Mouse (Mus musculus) heart, postnatal 0 days (tissue): ENCODE results near the gene Hic2. TPM values are rescaled to one million over a fixed set of nuclear protein-coding genes. Genes with fewer than 3 reads are reported as not detected.

Experiments
- ATAC-seq: fragments of 200-750 bp; cut with Nextera tagmentation; 2 replicates; pipeline ENCODE4 v1.8.0; 2017; ENCODE audit warnings: low read depth, moderate number of reproducible peaks, moderate library complexity; ENCODE audit not compliant: insufficient read depth
- DNase-seq: peaks from one replicate; pipeline ENCODE4 v3.0.0-alpha.2; 2016; ENCODE audit warnings: low spot score
- H3K27ac ChIP-seq: fragments of 300-500 bp; sonication (generic); 2 replicates; pipeline ENCODE4 v1.5.1; 2014; ENCODE audit warnings: low read depth, mild to moderate bottlenecking
- H3K27me3 ChIP-seq: fragments of 300-500 bp; sonication (generic); 2 replicates; pipeline ENCODE4 v1.6.1; 2014; ENCODE audit warnings: low read length, mixed read lengths; ENCODE audit not compliant: control insufficient read depth, insufficient read depth
- H3K36me3 ChIP-seq: fragments of 300-500 bp; sonication (generic); replicated peaks from 2 replicates; pipeline ENCODE4 v1.6.1; 2014; ENCODE audit warnings: low read length, mixed read lengths; ENCODE audit not compliant: control insufficient read depth, insufficient read depth
- H3K4me1 ChIP-seq: fragments of 300-500 bp; sonication (generic); 2 replicates; pipeline ENCODE4 v1.6.1; 2014; ENCODE audit warnings: antibody characterized with exemption; ENCODE audit not compliant: control insufficient read depth, insufficient read depth
- H3K4me2 ChIP-seq: fragments of 300-500 bp; sonication (generic); 2 replicates; pipeline ENCODE4 v1.6.1; 2014; ENCODE audit warnings: low read depth, mild to moderate bottlenecking, low read length, moderate library complexity
- H3K4me3 ChIP-seq: fragments of 300-500 bp; sonication (generic); 2 replicates; pipeline ENCODE4 v1.5.1; 2014; ENCODE audit warnings: low read depth, low read length
- H3K9ac ChIP-seq: fragments of 300-500 bp; sonication (generic); replicated peaks from 2 replicates; pipeline ENCODE4 v1.6.1; 2014; ENCODE audit warnings: low read depth, low read length, mixed read lengths
- H3K9me3 ChIP-seq: fragments of 300-500 bp; sonication (generic); replicated peaks from 2 replicates; pipeline ENCODE4 v1.6.1; 2016; ENCODE audit warnings: low read length; ENCODE audit not compliant: control insufficient read depth
- CTCF ChIP-seq: IDR thresholded peaks from 2 replicates; pipeline ENCODE4 v1.5.1; 2016; ENCODE audit warnings: antibody characterized with exemption, control low read depth, low read depth
- EP300 ChIP-seq: IDR thresholded peaks from 2 replicates; pipeline ENCODE4 v1.6.1; 2016; ENCODE audit warnings: antibody characterized with exemption, low read depth
- WGBS: fragments of 180-500 bp; shearing (Covaris S2); extraction: QIAGEN DNeasy Blood & Tissue Kit; methylation state at CpG from one replicate; pipeline ENCODE4 v1.1.7; 2014; 5-methylcytosine and 5-hydroxymethylcytosine counted together
- polyA plus RNA-seq: library from polyadenylated mRNA; unstranded; fragments of >200 nt; fragmentation: Nextera tagmentation; extraction: Ambion mirVana; gene quantifications from 2 replicates; pipeline ENCODE4 v1.2.1, GENCODE M21; 2015
- total RNA-seq: library from RNA; depleted of rRNA; stranded (reverse); fragments of >200 nt; gene quantifications from 2 replicates; pipeline ENCODE4 v1.2.3, GENCODE M21; 2014; ENCODE audit warnings: low replicate concordance

Gene Hic2
- total and polyA plus RNA-seq, 2 experiments from 2014 or later: 2.9 to 14.7 TPM

DNA sequence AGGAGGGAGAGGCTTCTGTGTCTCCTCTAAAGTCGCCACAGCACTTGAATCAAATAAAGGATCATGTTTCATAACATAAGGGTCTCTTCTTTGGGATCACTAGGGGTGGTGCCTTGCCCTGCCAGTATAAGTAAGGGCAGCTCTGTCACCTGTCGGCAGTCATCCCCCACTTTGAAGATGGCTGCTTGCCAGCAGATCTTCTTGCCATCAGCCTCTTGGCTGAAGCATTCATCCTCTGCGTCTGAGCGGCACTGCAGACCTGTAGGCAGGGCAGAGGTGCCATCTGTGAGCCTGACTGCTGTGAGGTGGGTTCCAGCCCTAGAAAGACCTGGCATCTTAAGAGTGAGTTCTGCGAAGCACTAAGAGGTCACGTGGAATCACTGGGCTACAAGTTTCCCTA lies 49.8 kb downstream of the Hic2 start:
- Histone ChIP-seq H3K36me3 (peaks cover 73% of the 10 kb centered on the region), H3K4me1 (no peaks in the 10 kb centered on the region)
- no peak for DNase-seq

DNA sequence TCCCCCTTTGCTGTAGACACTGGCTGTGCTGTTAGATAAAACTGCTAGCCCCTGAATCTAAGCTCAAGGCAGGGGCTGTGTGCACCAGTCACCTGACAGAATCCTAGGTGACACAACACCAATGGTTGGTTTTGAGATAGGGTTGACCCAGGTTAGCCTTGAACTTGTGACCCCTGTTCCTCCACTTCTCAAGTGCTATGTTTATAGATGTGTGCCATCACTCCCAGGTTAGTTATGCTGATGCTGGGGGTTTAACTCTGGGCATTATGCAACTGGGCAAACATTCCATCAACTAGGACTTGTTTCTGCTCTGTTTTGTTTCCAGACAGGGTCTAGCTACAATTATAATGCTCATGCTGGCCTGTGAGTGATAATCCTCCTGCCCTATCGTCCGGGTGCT lies 53.7 kb downstream of the Hic2 start:
- no peaks in the 10 kb centered on the region for H3K9me3 ChIP-seq
- H3K4me1 ChIP-seq: no peaks in the 10 kb centered on the region
- no peak for TF ChIP-seq EP300
- no peak for TF ChIP-seq CTCF
- no peak overlapping the region for H3K9ac ChIP-seq
- H3K4me2 ChIP-seq: no peak overlapping the region
- WGBS: 86% methylated on average over 2 of the region's 2 CpGs
- H3K36me3 ChIP-seq: peaks cover 77% of the 10 kb centered on the region
- no peak overlapping the region for H3K27ac ChIP-seq
- no peak overlapping the region for H3K4me3 ChIP-seq
- ATAC-seq (no peak), DNase-seq (no peak)
- H3K27me3 ChIP-seq: no peaks in the 10 kb centered on the region

More for the DNA sequence above, 49.8 kb downstream of the Hic2 start:
- Histone ChIP-seq H3K27me3 (peaks cover 1% of the 10 kb centered on the region; the same call in 1 of the 2 replicates), H3K4me2 (no peak overlapping the region), H3K27ac (no peak overlapping the region), H3K9me3 (no peaks in the 10 kb centered on the region), H3K4me3 (no peak overlapping the region), H3K9ac (no peak overlapping the region)
- ATAC-seq: no peak
- 44% methylated on average over 6 of the region's 6 CpGs for WGBS
- TF ChIP-seq CTCF (no peak), EP300 (no peak)

DNA sequence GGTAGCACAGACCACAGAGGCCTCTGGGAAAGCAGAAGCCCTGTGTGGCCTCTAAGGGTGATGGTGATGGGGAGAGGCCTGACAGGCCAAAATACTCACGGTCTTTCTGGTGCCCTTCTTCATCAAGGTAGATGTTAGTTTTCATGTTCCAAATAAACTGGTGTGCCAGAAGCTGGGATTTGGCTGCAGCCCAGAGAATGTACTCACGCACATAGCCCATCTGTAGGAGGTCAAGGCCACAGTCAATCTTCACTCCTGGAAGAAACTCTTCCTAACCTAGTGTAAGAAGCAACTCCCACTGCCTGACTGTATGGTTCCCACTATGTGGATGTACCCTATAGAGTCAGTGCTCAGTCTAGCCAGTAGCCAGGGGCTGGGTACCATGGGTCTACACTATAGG lies 57.6 kb downstream of the Hic2 start:
- H3K36me3 ChIP-seq: peaks cover 66% of the 10 kb centered on the region
- ATAC-seq: no peak
- 61% methylated on average over 2 of the region's 2 CpGs for WGBS
- TF ChIP-seq CTCF (no peak), EP300 (no peak)
- H3K27ac ChIP-seq: no peak overlapping the region
- H3K9me3 ChIP-seq: no peaks in the 10 kb centered on the region
- no peak overlapping the region for H3K4me2 ChIP-seq
- H3K4me3 ChIP-seq: no peak overlapping the region
- H3K27me3 ChIP-seq: no peaks in the 10 kb centered on the region
- no peak overlapping the region for H3K9ac ChIP-seq
- H3K4me1 ChIP-seq: no peaks in the 10 kb centered on the region
- DNase-seq: no peak

DNA sequence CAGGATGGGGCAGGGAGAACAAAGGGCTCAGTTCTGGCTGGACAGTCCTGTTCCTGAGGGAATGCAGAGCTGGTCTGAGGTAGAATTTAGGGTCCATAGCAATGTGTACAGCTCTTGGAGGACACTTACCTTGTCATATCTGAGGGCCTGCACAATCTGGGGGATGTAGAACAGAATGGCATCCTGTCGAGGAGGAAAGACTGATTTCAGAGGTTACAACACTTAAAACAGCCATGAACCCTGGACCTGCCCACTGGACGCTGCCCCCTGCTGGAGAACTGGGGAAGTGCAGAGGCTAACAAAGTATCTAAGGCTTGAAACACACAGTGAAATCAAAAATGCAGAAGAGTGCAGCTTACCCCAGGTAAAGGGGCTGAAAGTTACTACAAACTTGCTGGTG lies 59.4 kb downstream of the Hic2 start:
- no peak for ATAC-seq
- peaks cover 75% of the 10 kb centered on the region for H3K36me3 ChIP-seq

DNA sequence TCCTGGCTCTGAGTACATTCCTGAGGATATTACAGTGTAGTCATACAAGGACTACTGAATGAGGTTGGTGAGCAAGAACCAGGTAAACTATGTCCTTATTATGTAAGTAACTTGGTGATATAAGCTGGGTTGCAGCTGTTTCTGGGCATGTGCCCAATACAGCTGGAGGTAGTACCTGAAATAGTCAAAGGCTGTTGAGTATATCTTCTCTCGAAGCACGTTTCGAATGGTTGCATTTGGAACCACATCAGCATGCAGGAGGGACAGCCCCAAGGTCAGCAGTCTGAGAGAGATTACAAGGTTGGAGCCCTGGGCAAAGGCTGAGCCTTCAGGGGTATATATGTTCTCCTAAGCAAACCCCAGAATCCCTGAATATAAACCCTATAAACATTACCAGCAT lies 67.4 kb downstream of the Hic2 start:
- no peak for TF ChIP-seq CTCF
- no peak for TF ChIP-seq EP300
- Histone ChIP-seq H3K4me2 (no peak overlapping the region), H3K27me3 (no peaks in the 10 kb centered on the region), H3K36me3 (peaks cover 90% of the 10 kb centered on the region), H3K4me1 (no peaks in the 10 kb centered on the region), H3K9ac (no peak overlapping the region), H3K4me3 (no peak overlapping the region), H3K27ac (no peak overlapping the region), H3K9me3 (no peaks in the 10 kb centered on the region)
- no peak for DNase-seq
- 50% methylated on average over 3 of the region's 3 CpGs for WGBS
- ATAC-seq: no peak

More for the DNA sequence above, 59.4 kb downstream of the Hic2 start:
- no peaks in the 10 kb centered on the region for H3K9me3 ChIP-seq
- peak; percentile 93 for TF ChIP-seq CTCF
- no peak for TF ChIP-seq EP300
- no peak overlapping the region for H3K4me2 ChIP-seq
- H3K4me3 ChIP-seq: no peak overlapping the region
- no peaks in the 10 kb centered on the region for H3K27me3 ChIP-seq
- H3K9ac ChIP-seq: no peak overlapping the region
- H3K4me1 ChIP-seq: no peaks in the 10 kb centered on the region
- peak; percentile 53 for DNase-seq
- 4% methylated on average over 2 of the region's 2 CpGs for WGBS
- H3K27ac ChIP-seq: no peak overlapping the region

DNA sequence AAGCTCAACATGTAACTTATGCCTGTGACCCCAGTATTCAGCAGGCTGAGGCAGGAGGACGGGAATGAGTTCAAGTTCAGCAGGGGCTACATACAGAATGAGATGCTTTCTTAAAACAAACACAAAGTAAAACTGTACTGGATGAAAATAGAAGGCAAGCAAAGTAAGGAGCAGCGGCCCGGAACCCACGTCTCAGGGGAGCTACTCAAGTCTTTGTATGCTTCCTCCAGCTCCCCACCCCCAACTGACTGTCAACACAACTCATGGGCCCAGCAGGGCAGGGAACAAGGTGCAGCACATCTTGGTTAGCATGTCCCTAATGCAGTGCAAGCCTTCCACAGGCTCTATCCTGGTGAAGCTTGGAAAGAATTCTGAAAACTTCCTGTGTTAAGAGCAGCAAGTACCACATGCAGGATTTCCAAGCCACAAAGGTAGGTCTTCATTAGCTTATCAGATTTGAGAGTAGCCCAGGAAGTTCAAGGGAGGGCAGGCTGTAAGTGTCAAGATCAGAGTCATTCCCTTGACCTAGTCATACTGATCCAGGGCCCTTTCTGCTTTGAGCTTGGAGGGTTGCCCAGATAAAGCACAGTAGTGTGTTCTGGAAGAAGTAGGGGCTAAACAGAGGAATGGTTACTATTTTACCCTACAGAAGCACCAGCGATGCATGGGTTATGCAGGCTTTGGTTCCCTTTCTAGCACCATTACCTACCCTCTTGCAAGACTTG lies 70.3 kb downstream of the Hic2 start:
- H3K36me3 ChIP-seq: peaks cover 87% of the 10 kb centered on the region
- TF ChIP-seq EP300: no peak
- no peak for TF ChIP-seq CTCF

More for the DNA sequence above, 70.3 kb downstream of the Hic2 start:
- Histone ChIP-seq H3K4me2 (no peak overlapping the region), H3K9ac (no peak overlapping the region), H3K9me3 (no peaks in the 10 kb centered on the region), H3K4me1 (no peaks in the 10 kb centered on the region), H3K27me3 (no peaks in the 10 kb centered on the region), H3K4me3 (no peak overlapping the region), H3K27ac (no peak overlapping the region)
- 88% methylated on average over 5 of the region's 5 CpGs for WGBS
- ATAC-seq (no peak), DNase-seq (no peak)
